Mouse (Mus musculus) cortical plate, adult 2 months (tissue): ENCODE results near the gene Dph7. TPM values are rescaled to one million over a fixed set of nuclear protein-coding genes. Genes with fewer than 3 reads are reported as not detected.

Experiments
- H3K27ac ChIP-seq: fragments of 200-500 bp; 2 replicates; pipeline ENCODE4 v1.5.1; 2012; ENCODE audit warnings: low read length, control low read depth, inconsistent platforms; ENCODE audit not compliant: insufficient read depth
- H3K4me1 ChIP-seq: fragments of 200-500 bp; 2 replicates; pipeline ENCODE4 v1.6.1; 2011; ENCODE audit warnings: low read length; ENCODE audit not compliant: control insufficient read depth, insufficient read depth
- H3K4me3 ChIP-seq: fragments of 200-500 bp; 2 replicates; pipeline ENCODE4 v1.5.1; 2011; ENCODE audit warnings: mild to moderate bottlenecking, low read length, control low read depth; ENCODE audit not compliant: insufficient read depth
- CTCF ChIP-seq: fragments of 200-500 bp; IDR thresholded peaks from 2 replicates; pipeline ENCODE4 v1.5.1; 2011; ENCODE audit warnings: mild to moderate bottlenecking, control low read depth, low read length; ENCODE audit not compliant: insufficient read depth; ENCODE audit errors: extremely low read depth
- POLR2A ChIP-seq: fragments of 200-500 bp; IDR thresholded peaks from 2 replicates; pipeline ENCODE4 v1.6.1; 2011; ENCODE audit warnings: mild to moderate bottlenecking, low read length, control low read depth; ENCODE audit not compliant: insufficient read depth; ENCODE audit errors: extremely low read depth
- polyA plus RNA-seq: library from polyadenylated mRNA; depleted of rRNA; stranded (reverse); fragments of >200 nt; gene quantifications from 2 replicates; pipeline ENCODE4 v1.2.3, GENCODE M21; 2012; rRNA removed

The Dph7 gene
- polyA plus RNA-seq, 1 experiment = 34.6 TPM

DNA sequence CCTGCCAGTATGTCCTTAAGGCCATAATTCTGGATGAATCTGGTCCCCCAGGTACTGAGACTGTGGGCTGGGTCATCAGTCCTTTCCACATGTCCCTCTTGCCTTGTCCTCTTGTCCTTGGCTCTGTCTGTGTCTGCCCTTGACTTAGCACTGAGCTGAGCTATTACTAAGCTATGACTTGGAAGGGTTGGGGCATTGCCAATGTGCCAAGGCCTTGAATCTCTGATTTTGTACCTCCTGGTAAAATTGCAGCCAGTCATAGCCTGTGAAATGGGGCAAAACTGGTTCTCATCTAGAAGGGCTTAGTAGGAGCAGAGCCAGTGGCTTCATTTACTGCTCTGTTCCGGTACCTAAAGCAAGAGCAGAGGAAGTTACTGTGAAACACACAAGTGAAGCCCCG is 34.3 kb downstream of the Dph7 start:
- TF ChIP-seq POLR2A = no peak
- TF ChIP-seq CTCF = no peak
- Histone ChIP-seq H3K4me3 (no peak overlapping the region), H3K4me1 (no peaks in the 10 kb centered on the region), H3K27ac (no peak overlapping the region)

DNA sequence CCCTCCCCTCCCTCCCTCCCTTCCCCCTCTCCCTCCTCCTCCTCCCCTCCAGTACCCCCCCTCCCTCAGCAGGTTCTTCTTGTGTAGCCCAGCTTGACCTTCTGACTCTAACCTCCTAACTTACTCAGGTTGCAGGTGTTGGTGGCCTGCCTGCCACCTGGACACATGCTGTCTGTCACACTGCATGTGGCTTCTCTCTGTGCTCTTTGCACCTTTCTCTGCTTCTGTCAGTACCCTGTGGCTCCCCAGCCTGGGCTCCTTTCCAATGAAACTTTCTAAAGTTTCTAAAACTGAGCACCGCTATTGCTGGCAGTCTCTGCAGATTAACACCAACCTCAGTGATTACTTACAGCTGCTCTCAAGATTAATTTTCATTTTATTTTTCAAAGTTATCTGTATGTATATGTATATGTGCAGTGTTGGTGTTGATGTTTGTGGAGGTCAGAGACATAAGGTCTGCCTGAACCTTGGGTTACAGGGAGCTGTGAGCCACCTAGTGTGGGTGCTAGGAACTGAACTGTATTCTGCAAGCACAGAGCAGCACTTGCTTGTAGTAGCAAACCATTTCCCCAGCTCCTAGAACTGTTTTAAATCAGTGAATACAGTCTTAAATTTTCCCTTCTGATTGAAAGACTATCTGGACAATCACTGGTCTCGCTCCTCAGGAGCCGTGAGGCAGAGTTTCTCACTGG is 38.5 kb downstream of the Dph7 start:
- Histone ChIP-seq H3K4me1 (no peaks in the 10 kb centered on the region), H3K4me3 (no peak overlapping the region), H3K27ac (no peak overlapping the region)
- peak; percentile 63 for TF ChIP-seq CTCF
- TF ChIP-seq POLR2A = no peak

DNA sequence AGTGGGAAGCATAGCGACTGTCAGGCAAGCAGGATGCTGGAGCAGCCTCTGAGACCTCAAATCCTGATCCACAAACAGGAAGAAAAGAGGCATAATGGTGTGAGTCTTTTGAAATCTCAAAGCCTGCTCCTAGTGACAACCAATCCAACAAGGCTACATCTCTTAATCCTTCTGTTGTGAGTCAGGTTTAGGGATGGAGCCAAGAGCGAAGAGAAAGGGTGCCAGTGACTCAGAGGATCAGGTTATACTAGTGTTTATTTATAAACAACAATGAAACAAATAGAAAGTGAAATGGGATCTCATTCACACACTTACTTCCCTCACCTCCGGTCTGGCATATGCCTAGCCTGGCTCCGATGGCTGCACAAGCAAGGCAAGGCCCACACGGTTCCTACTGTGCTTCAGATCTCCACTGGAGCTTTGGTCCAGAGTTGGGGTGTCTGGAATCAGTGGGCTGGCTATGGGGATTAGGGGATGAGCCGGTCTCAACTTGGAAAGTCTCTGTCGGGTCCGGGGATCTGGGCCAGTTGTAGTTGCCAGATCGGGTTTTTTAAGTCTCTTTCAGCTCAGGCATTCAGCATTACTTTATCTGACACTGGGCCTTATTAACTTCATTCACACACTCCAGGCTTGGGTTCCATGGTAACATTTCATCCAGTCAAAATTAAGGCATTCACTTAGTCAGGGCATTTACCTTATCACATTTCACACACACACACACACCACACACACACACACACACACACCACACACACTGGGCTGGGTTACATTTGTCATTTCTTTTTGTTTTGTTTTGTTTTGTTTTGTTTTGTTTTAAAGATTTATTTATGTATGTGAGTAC is 42.0 kb downstream of the Dph7 start:
- H3K27ac ChIP-seq = no peak overlapping the region
- TF ChIP-seq POLR2A (no peak), CTCF (no peak)
- H3K4me1 ChIP-seq = no peaks in the 10 kb centered on the region
- no peak overlapping the region for H3K4me3 ChIP-seq

- H3K4me1 ChIP-seq = no peaks in the 10 kb centered on the region
- TF ChIP-seq CTCF (no peak), POLR2A (no peak)
- H3K27ac ChIP-seq = no peak overlapping the region
- H3K4me3 ChIP-seq = no peak overlapping the region
Observed at GRCm38 (mm10) chr2:25006767-25007166, 44.6 kb downstream of the Dph7 start.

GRCm38 (mm10) chr2:25008250-25008649 is 46.0 kb downstream of the Dph7 start:
- TF ChIP-seq POLR2A (no peak), CTCF (no peak)
- no peak overlapping the region for H3K4me3 ChIP-seq

More at GRCm38 (mm10) chr2:25008250-25008649, 46.0 kb downstream of the Dph7 start:
- Histone ChIP-seq H3K27ac (no peak overlapping the region), H3K4me1 (no peaks in the 10 kb centered on the region)

Other genes with a start within 250 kb of the Dph7 start
- 60.0 and 66.4 TPM in 2 replicates for gene Cacna1b, start 199.2 kb upstream of the Dph7 start, polyA plus RNA-seq
- gene Ehmt1, start 42.8 kb upstream of the Dph7 start, polyA plus RNA-seq = 52.6 and 57.5 TPM in 2 replicates
- 40.4 and 47.4 TPM in 2 replicates for gene Arrdc1, start 27.1 kb upstream of the Dph7 start, polyA plus RNA-seq
- gene Zmynd19, start 12.6 kb upstream of the Dph7 start, polyA plus RNA-seq = 21.4 and 21.6 TPM in 2 replicates
- 137 TPM in 2 replicates for gene Mrpl41, start 12.7 kb downstream of the Dph7 start, polyA plus RNA-seq
- gene Pnpla7, start 13.6 kb downstream of the Dph7 start, polyA plus RNA-seq = 20.1 and 22.5 TPM in 2 replicates
- 724 and 838 TPM in 2 replicates for gene Nsmf, start 92.0 kb downstream of the Dph7 start, polyA plus RNA-seq
- not detected in 2 replicates for gene Entpd8, start 117.9 kb downstream of the Dph7 start, polyA plus RNA-seq
- not detected in 2 replicates for gene Noxa1, start 132.7 kb downstream of the Dph7 start, polyA plus RNA-seq
- 22.1 and 24.2 TPM in 2 replicates for gene Nrarp, start 218.4 kb downstream of the Dph7 start, polyA plus RNA-seq
- 2.5 TPM in 2 replicates for gene Tor4a, start 234.5 kb downstream of the Dph7 start, polyA plus RNA-seq
- gene Nelfb, start 249.1 kb downstream of the Dph7 start, polyA plus RNA-seq = 52.0 and 57.5 TPM in 2 replicates